Mouse (Mus musculus) hindbrain, embryonic 15.5 days (tissue): ENCODE measurements around the gene Ephb1. TPM values are rescaled to one million over a fixed set of nuclear protein-coding genes. Genes with fewer than 3 reads are reported as not detected.

Experiments used
- ATAC-seq: fragments of 200-750 bp; cut with Nextera tagmentation; 2 replicates; pipeline ENCODE4 v1.8.0; 2017; ENCODE audit warnings: low read depth, moderate number of reproducible peaks, moderate TSS enrichment; ENCODE audit not compliant: low FRiP score
- H3K27ac ChIP-seq: fragments of 300-500 bp; sonication (generic); replicated peaks from 2 replicates; pipeline ENCODE4 v1.5.1; 2015; ENCODE audit warnings: mild to moderate bottlenecking, inconsistent platforms
- H3K27me3 ChIP-seq: fragments of 300-500 bp; sonication (generic); 2 replicates; pipeline ENCODE4 v1.6.1; 2015; ENCODE audit warnings: control low read depth, inconsistent platforms
- H3K36me3 ChIP-seq: fragments of 300-500 bp; sonication (generic); 2 replicates; pipeline ENCODE4 v1.6.1; 2015; ENCODE audit warnings: control low read depth, inconsistent platforms
- H3K4me1 ChIP-seq: fragments of 300-500 bp; sonication (generic); replicated peaks from 2 replicates; pipeline ENCODE4 v1.6.1; 2015; ENCODE audit warnings: control low read depth, inconsistent platforms
- H3K4me2 ChIP-seq: fragments of 300-500 bp; sonication (generic); 2 replicates; pipeline ENCODE4 v1.6.1; 2015; ENCODE audit warnings: moderate library complexity, mild to moderate bottlenecking, inconsistent platforms
- H3K4me3 ChIP-seq: fragments of 300-500 bp; sonication (generic); 2 replicates; pipeline ENCODE4 v1.5.1; 2015; ENCODE audit warnings: mild to moderate bottlenecking, inconsistent platforms
- H3K9ac ChIP-seq: fragments of 300-500 bp; sonication (generic); 2 replicates; pipeline ENCODE4 v1.6.1; 2015; ENCODE audit warnings: inconsistent platforms
- H3K9me3 ChIP-seq: fragments of 300-500 bp; sonication (generic); 2 replicates; pipeline ENCODE4 v1.6.1; 2016; ENCODE audit warnings: control low read depth, inconsistent platforms
- WGBS: fragments of 180-500 bp; shearing (Covaris S2); methylation state at CpG from one replicate; pipeline ENCODE4 v1.1.7; 2015; 5-methylcytosine and 5-hydroxymethylcytosine counted together
- polyA plus RNA-seq: library from polyadenylated mRNA; unstranded; fragments of >200 nt; fragmentation: Nextera tagmentation; extraction: Ambion mirVana; gene quantifications from 2 replicates; pipeline ENCODE4 v1.2.1, GENCODE M21; 2015

Ephb1 gene
- polyA plus RNA-seq, 1 experiment from 2014 or later = 53.1 TPM

GRCm38 (mm10) chr9:101990032-101990431, 364.5 kb downstream of the Ephb1 start:
- no peak overlapping the region for H3K4me3 ChIP-seq
- H3K9ac ChIP-seq = no peak overlapping the region
- WGBS = 58% methylated on average over 6 of the region's 6 CpGs
- no peak overlapping the region for H3K4me2 ChIP-seq
- no peak for ATAC-seq
- H3K27me3 ChIP-seq = no peaks in the 10 kb centered on the region
- H3K27ac ChIP-seq = no peak overlapping the region
- H3K9me3 ChIP-seq = no peaks in the 10 kb centered on the region
- peaks cover 14% of the 10 kb centered on the region; the same call in 1 of the 2 replicates for H3K4me1 ChIP-seq
- peaks cover 3% of the 10 kb centered on the region; the same call in 1 of the 2 replicates for H3K36me3 ChIP-seq

GRCm38 (mm10) chr9:101986910-101987309, 367.6 kb downstream of the Ephb1 start:
- Histone ChIP-seq H3K27me3 (no peaks in the 10 kb centered on the region), H3K9ac (no peak overlapping the region), H3K9me3 (no peaks in the 10 kb centered on the region), H3K27ac (no peak overlapping the region), H3K4me3 (no peak overlapping the region), H3K36me3 (0 out of 2 replicates have a peak, but pooled peaks cover 3% of the 10 kb centered on the region), H3K4me1 (peaks cover 14% of the 10 kb centered on the region; the same call in 1 of the 2 replicates), H3K4me2 (no peak overlapping the region)
- ATAC-seq = no peak
- 68% methylated on average over 2 of the region's 2 CpGs for WGBS

- Histone ChIP-seq H3K4me3 (no peak overlapping the region), H3K9ac (no peak overlapping the region), H3K36me3 (no peaks in the 10 kb centered on the region), H3K9me3 (no peaks in the 10 kb centered on the region), H3K27me3 (no peaks in the 10 kb centered on the region), H3K4me2 (no peak overlapping the region), H3K27ac (0 out of 2 replicates have a peak overlapping the region, but pooled peaks have one; percentile 2), H3K4me1 (no peaks in the 10 kb centered on the region; the same call in none of the 2 replicates)
- no peak for ATAC-seq
- 77% methylated on average over 7 of the region's 7 CpGs for whole genome bisulfite sequencing
Measured at GRCm38 (mm10) chr9:101982378-101982777, 372.1 kb downstream of the Ephb1 start.

GRCm38 (mm10) chr9:101981161-101981560, 373.3 kb downstream of the Ephb1 start:
- Histone ChIP-seq H3K36me3 (no peaks in the 10 kb centered on the region), H3K4me3 (no peak overlapping the region), H3K4me2 (no peak overlapping the region), H3K9ac (no peak overlapping the region), H3K27ac (no peak overlapping the region), H3K4me1 (no peaks in the 10 kb centered on the region; the same call in 1 of the 2 replicates), H3K9me3 (no peaks in the 10 kb centered on the region), H3K27me3 (no peaks in the 10 kb centered on the region)
- WGBS = 70% methylated on average over 2 of the region's 2 CpGs
- ATAC-seq = no peak

- Histone ChIP-seq H3K27me3 (no peaks in the 10 kb centered on the region), H3K9me3 (no peaks in the 10 kb centered on the region), H3K4me1 (no peaks in the 10 kb centered on the region; the same call in 1 of the 2 replicates), H3K9ac (no peak overlapping the region), H3K36me3 (no peaks in the 10 kb centered on the region), H3K4me2 (no peak overlapping the region), H3K27ac (no peak overlapping the region), H3K4me3 (no peak overlapping the region)
- WGBS = 89% methylated on average over 4 of the region's 4 CpGs
- ATAC-seq = no peak
Measured at GRCm38 (mm10) chr9:101976884-101977465, 377.5 kb downstream of the Ephb1 start.

- Histone ChIP-seq H3K36me3 (no peaks in the 10 kb centered on the region), H3K4me3 (no peak overlapping the region), H3K27ac (no peak overlapping the region), H3K9ac (no peak overlapping the region), H3K4me1 (no peaks in the 10 kb centered on the region), H3K4me2 (no peak overlapping the region), H3K9me3 (no peaks in the 10 kb centered on the region), H3K27me3 (no peaks in the 10 kb centered on the region)
- ATAC-seq = no peak
- 76% methylated on average over 8 of the region's 8 CpGs for WGBS
Measured at GRCm38 (mm10) chr9:101972314-101972713, 382.2 kb downstream of the Ephb1 start.

GRCm38 (mm10) chr9:101971806-101972205, 382.7 kb downstream of the Ephb1 start:
- WGBS = 29% methylated on average over 6 of the region's 6 CpGs
- no peak overlapping the region for H3K27ac ChIP-seq
- no peaks in the 10 kb centered on the region for H3K4me1 ChIP-seq
- no peak for ATAC-seq
- H3K4me3 ChIP-seq = no peak overlapping the region
- H3K9ac ChIP-seq = no peak overlapping the region
- no peaks in the 10 kb centered on the region for H3K9me3 ChIP-seq
- no peaks in the 10 kb centered on the region for H3K36me3 ChIP-seq
- H3K27me3 ChIP-seq = no peaks in the 10 kb centered on the region
- no peak overlapping the region for H3K4me2 ChIP-seq

GRCm38 (mm10) chr9:101956228-101956627, 398.3 kb downstream of the Ephb1 start:
- no peak overlapping the region for H3K9ac ChIP-seq
- no peak overlapping the region for H3K4me2 ChIP-seq
- WGBS = 25% methylated on average over 4 of the region's 4 CpGs
- no peak overlapping the region for H3K27ac ChIP-seq
- no peak overlapping the region for H3K4me3 ChIP-seq
- 0 out of 2 replicates have a peak, but pooled peaks cover 5% of the 10 kb centered on the region for H3K36me3 ChIP-seq
- peaks cover 8% of the 10 kb centered on the region; the same call in 1 of the 2 replicates for H3K4me1 ChIP-seq
- no peak for ATAC-seq
- no peaks in the 10 kb centered on the region for H3K9me3 ChIP-seq
- H3K27me3 ChIP-seq = no peaks in the 10 kb centered on the region

- Histone ChIP-seq H3K27me3 (no peaks in the 10 kb centered on the region), H3K4me3 (no peak overlapping the region), H3K27ac (no peak overlapping the region), H3K9ac (no peak overlapping the region), H3K9me3 (no peaks in the 10 kb centered on the region), H3K36me3 (0 out of 2 replicates have a peak, but pooled peaks cover 5% of the 10 kb centered on the region), H3K4me2 (no peak overlapping the region), H3K4me1 (peaks cover 10% of the 10 kb centered on the region; the same call in 1 of the 2 replicates)
- 57% methylated on average over 4 of the region's 4 CpGs for WGBS
- ATAC-seq = peak; percentile 34; the same call in 1 of the 2 replicates
Measured at GRCm38 (mm10) chr9:101954529-101954928, 400.0 kb downstream of the Ephb1 start.

- H3K4me2 ChIP-seq = no peak overlapping the region
- H3K27me3 ChIP-seq = no peaks in the 10 kb centered on the region
- no peak for ATAC-seq
- no peaks in the 10 kb centered on the region for H3K9me3 ChIP-seq
- H3K4me1 ChIP-seq = peaks cover 12% of the 10 kb centered on the region
- 11% methylated on average over 3 of the region's 3 CpGs for WGBS
- H3K27ac ChIP-seq = no peak overlapping the region
- no peak overlapping the region for H3K9ac ChIP-seq
- 0 out of 2 replicates have a peak, but pooled peaks cover 5% of the 10 kb centered on the region for H3K36me3 ChIP-seq
- H3K4me3 ChIP-seq = no peak overlapping the region
Measured at GRCm38 (mm10) chr9:101950101-101950500, 404.4 kb downstream of the Ephb1 start.

GRCm38 (mm10) chr9:101945814-101946213, 408.7 kb downstream of the Ephb1 start:
- ATAC-seq = no peak
- 92% methylated on average over 4 of the region's 4 CpGs for WGBS
- H3K9me3 ChIP-seq = no peaks in the 10 kb centered on the region
- H3K27ac ChIP-seq = no peak overlapping the region
- no peak overlapping the region for H3K4me2 ChIP-seq
- H3K4me3 ChIP-seq = no peak overlapping the region
- H3K36me3 ChIP-seq = no peaks in the 10 kb centered on the region
- no peak overlapping the region for H3K9ac ChIP-seq
- H3K27me3 ChIP-seq = no peaks in the 10 kb centered on the region
- peaks cover 20% of the 10 kb centered on the region for H3K4me1 ChIP-seq

GRCm38 (mm10) chr9:101945326-101945725, 409.2 kb downstream of the Ephb1 start:
- Histone ChIP-seq H3K27me3 (no peaks in the 10 kb centered on the region), H3K4me3 (no peak overlapping the region), H3K4me2 (no peak overlapping the region), H3K9me3 (no peaks in the 10 kb centered on the region), H3K27ac (no peak overlapping the region), H3K36me3 (no peaks in the 10 kb centered on the region), H3K9ac (no peak overlapping the region), H3K4me1 (peaks cover 20% of the 10 kb centered on the region)
- ATAC-seq = peak; percentile 42; the same call in 1 of the 2 replicates
- 47% methylated on average over 7 of the region's 7 CpGs for WGBS
